Mouse (Mus musculus) spleen, adult 2 months (tissue): ENCODE results near the gene Igfals.

Experiments used
- CTCF ChIP-seq: fragments of 200-500 bp; IDR thresholded peaks from 2 replicates; pipeline ENCODE4 v1.5.1; 2011; ENCODE audit warnings: mild to moderate bottlenecking, inconsistent platforms; ENCODE audit not compliant: insufficient read depth, insufficient read length, insufficient replicate concordance; ENCODE audit errors: extremely low read depth
- POLR2A ChIP-seq: fragments of 200-500 bp; IDR thresholded peaks from 2 replicates; pipeline ENCODE4 v1.6.1; 2011; ENCODE audit warnings: low read depth, low read length, inconsistent platforms

- no peak for TF ChIP-seq CTCF
- no peak for TF ChIP-seq POLR2A
Observed at GRCm38 (mm10) chr17:24851381-24852125, 14.2 kb upstream of the Igfals start.
